Mouse (Mus musculus) intestine, postnatal 0 days (tissue): ENCODE results near the gene Dhx16. TPM values are rescaled to one million over a fixed set of nuclear protein-coding genes. Genes with fewer than 3 reads are reported as not detected.

ENCODE experiments used
- ATAC-seq: fragments of 200-750 bp; cut with Nextera tagmentation; 2 replicates; pipeline ENCODE4 v1.8.0; 2017; ENCODE audit warnings: mild to moderate bottlenecking, moderate TSS enrichment, moderate library complexity
- H3K27ac ChIP-seq: fragments of 300-500 bp; sonication (generic); 2 replicates; pipeline ENCODE4 v1.5.1; 2014; ENCODE audit warnings: mild to moderate bottlenecking, low read depth, low read length, moderate library complexity
- H3K27me3 ChIP-seq: fragments of 300-500 bp; sonication (generic); replicated peaks from 2 replicates; pipeline ENCODE4 v1.6.1; 2014; ENCODE audit warnings: low read length, mixed read lengths; ENCODE audit not compliant: control insufficient read depth, insufficient read depth
- H3K36me3 ChIP-seq: fragments of 300-500 bp; sonication (generic); 2 replicates; pipeline ENCODE4 v1.6.1; 2014; ENCODE audit warnings: mild to moderate bottlenecking, moderate library complexity; ENCODE audit not compliant: control insufficient read depth, insufficient read depth
- H3K4me1 ChIP-seq: fragments of 300-500 bp; sonication (generic); replicated peaks from 2 replicates; pipeline ENCODE4 v1.6.1; 2014; ENCODE audit warnings: antibody characterized with exemption, low read length, mixed read lengths; ENCODE audit not compliant: control insufficient read depth, insufficient read depth
- H3K4me2 ChIP-seq: fragments of 300-500 bp; sonication (generic); replicated peaks from 2 replicates; pipeline ENCODE4 v1.6.1; 2014; ENCODE audit warnings: low read depth, mild to moderate bottlenecking, moderate library complexity
- H3K4me3 ChIP-seq: fragments of 300-500 bp; sonication (generic); 2 replicates; pipeline ENCODE4 v1.5.1; 2014; ENCODE audit warnings: low read depth, low read length
- H3K9ac ChIP-seq: fragments of 300-500 bp; sonication (generic); 2 replicates; pipeline ENCODE4 v1.6.1; 2014; ENCODE audit warnings: mild to moderate bottlenecking, low read depth, low read length
- H3K9me3 ChIP-seq: fragments of 300-500 bp; sonication (generic); 2 replicates; pipeline ENCODE4 v1.6.1; 2016; ENCODE audit warnings: mixed run types; ENCODE audit not compliant: control insufficient read depth
- CTCF ChIP-seq: sonication (generic); IDR thresholded peaks from 2 replicates; pipeline ENCODE4 v1.5.1; 2016; ENCODE audit warnings: low read depth, mild to moderate bottlenecking, control low read depth, antibody characterized with exemption, moderate library complexity
- WGBS: fragments of 180-500 bp; shearing (Covaris S2); extraction: QIAGEN DNeasy Blood & Tissue Kit; methylation state at CpG from one replicate; pipeline ENCODE4 v1.1.7; 2014; 5-methylcytosine and 5-hydroxymethylcytosine counted together
- polyA plus RNA-seq: library from polyadenylated mRNA; unstranded; fragments of >200 nt; fragmentation: Nextera tagmentation; extraction: Ambion mirVana; gene quantifications from 2 replicates; pipeline ENCODE4 v1.2.1, GENCODE M21; 2015

Gene Dhx16
- polyA plus RNA-seq, 1 experiment from 2014 or later = 17.2 TPM

- Histone ChIP-seq H3K36me3 (no peaks in the 10 kb centered on the region), H3K9ac (peak overlapping the region; percentile 55), H3K27ac (peak overlapping the region; percentile 87), H3K4me1 (no peaks in the 10 kb centered on the region), H3K4me3 (peak overlapping the region; percentile 61), H3K27me3 (no peaks in the 10 kb centered on the region), H3K4me2 (peak overlapping the region; percentile 92), H3K9me3 (no peaks in the 10 kb centered on the region)
- 0 out of 2 replicates have a peak, but pooled peaks have one; percentile 4 for ATAC-seq
- TF ChIP-seq CTCF = no peak
- under 1% methylated on average over 38 of the region's 38 CpGs for WGBS
Measured at GRCm38 (mm10) chr17:35866281-35866831, 13.3 kb upstream of the Dhx16 start.

- peak overlapping the region; percentile 55 for H3K9ac ChIP-seq
- TF ChIP-seq CTCF = peak; percentile 58
- peak overlapping the region; percentile 87 for H3K27ac ChIP-seq
- H3K36me3 ChIP-seq = no peaks in the 10 kb centered on the region
- no peaks in the 10 kb centered on the region for H3K27me3 ChIP-seq
- no peaks in the 10 kb centered on the region for H3K4me1 ChIP-seq
- peak overlapping the region; percentile 61 for H3K4me3 ChIP-seq
- no peak for ATAC-seq
- H3K9me3 ChIP-seq = no peaks in the 10 kb centered on the region
- peak overlapping the region; percentile 92 for H3K4me2 ChIP-seq
- 20% methylated on average over 26 of the region's 26 CpGs for WGBS
Measured at GRCm38 (mm10) chr17:35866911-35867890, 12.4 kb upstream of the Dhx16 start.

- TF ChIP-seq CTCF = peak; percentile 16; the same call in 1 of the 2 replicates
- H3K4me3 ChIP-seq = peak overlapping the region; percentile 61
- H3K27me3 ChIP-seq = no peaks in the 10 kb centered on the region
- H3K4me2 ChIP-seq = peak overlapping the region; percentile 92
- H3K9me3 ChIP-seq = no peaks in the 10 kb centered on the region
- peak overlapping the region; percentile 46 for H3K9ac ChIP-seq
- H3K27ac ChIP-seq = peak overlapping the region; percentile 87
- WGBS = 35% methylated on average over 16 of the region's 17 CpGs
- no peaks in the 10 kb centered on the region for H3K4me1 ChIP-seq
- no peak for ATAC-seq
- no peaks in the 10 kb centered on the region for H3K36me3 ChIP-seq
Measured at GRCm38 (mm10) chr17:35868165-35868820, 11.3 kb upstream of the Dhx16 start.

GRCm38 (mm10) chr17:35868961-35869345 is 10.7 kb upstream of the Dhx16 start:
- TF ChIP-seq CTCF = no peak
- peak overlapping the region; percentile 61 for H3K4me3 ChIP-seq
- peak overlapping the region; percentile 66 for H3K27ac ChIP-seq
- peak overlapping the region; percentile 46 for H3K9ac ChIP-seq
- peak overlapping the region; percentile 92 for H3K4me2 ChIP-seq
- no peaks in the 10 kb centered on the region for H3K27me3 ChIP-seq
- no peaks in the 10 kb centered on the region for H3K4me1 ChIP-seq
- H3K9me3 ChIP-seq = no peaks in the 10 kb centered on the region
- H3K36me3 ChIP-seq = no peaks in the 10 kb centered on the region
- ATAC-seq = no peak
- WGBS = 10% methylated on average over 7 of the region's 7 CpGs

- Histone ChIP-seq H3K4me2 (peak overlapping the region; percentile 92), H3K4me3 (peak overlapping the region; percentile 61), H3K4me1 (no peaks in the 10 kb centered on the region), H3K9ac (peak overlapping the region; percentile 46), H3K27me3 (no peaks in the 10 kb centered on the region), H3K36me3 (no peaks in the 10 kb centered on the region), H3K27ac (peak overlapping the region; percentile 66), H3K9me3 (no peaks in the 10 kb centered on the region)
- 3% methylated on average over 7 of the region's 7 CpGs for WGBS
- ATAC-seq = no peak; the same call in 1 of the 2 replicates
- TF ChIP-seq CTCF = no peak
Measured at GRCm38 (mm10) chr17:35869346-35870067, 10.1 kb upstream of the Dhx16 start.
